Mouse (Mus musculus): ENCODE data around the gene Tmem156.
A peak's percentile ranks its signal among the peaks of the same experiment; 100 is the strongest.

Tmem156 gene

GRCm38 (mm10) chr5:65047285-65047855 is 44.6 kb downstream of the Tmem156 start:
- no peak for DNase-seq (ENCODE audit: low spot score in 2 of 2)

DNA sequence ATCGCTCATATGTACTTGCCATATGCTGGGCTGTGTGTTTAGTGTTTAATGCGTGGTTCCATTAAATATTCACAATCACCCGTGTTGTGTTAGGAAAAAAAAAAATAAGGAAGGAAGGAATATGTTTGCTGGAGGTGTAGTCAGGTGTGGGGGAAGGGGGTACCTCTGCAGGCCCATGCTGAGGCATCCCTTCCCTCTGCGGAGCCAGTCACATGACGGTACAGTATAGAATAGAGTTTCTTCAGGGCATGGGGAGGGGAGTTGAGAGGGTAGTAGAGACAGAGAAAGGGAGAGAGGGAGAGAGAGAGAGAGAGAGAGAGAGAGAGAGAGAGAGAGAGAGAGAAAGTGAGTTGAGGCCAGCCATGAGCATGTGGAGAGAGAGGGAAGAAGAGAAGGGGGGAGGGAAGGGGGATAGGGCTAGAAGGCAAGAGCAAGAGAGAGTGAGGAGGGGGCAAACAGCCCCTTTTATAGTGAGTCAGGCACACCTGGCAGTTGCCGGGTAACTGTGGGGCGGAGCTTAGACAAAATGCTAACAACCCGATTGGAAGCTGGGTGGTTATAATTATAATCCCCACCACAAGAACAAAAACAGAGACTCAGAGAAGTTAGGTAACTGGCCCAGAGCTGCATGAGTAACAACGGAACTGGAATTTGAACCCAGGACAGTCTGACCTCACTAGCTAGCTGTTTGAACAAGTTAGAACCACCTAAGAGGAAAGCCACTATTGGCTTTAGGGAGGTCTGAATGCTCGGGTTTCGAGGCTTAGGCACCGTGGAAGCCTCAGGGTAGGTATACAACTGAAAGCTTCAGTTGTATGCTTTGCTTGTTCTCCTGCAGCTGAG is 45.3 kb downstream of the Tmem156 start:
- no peak for DNase-seq (ENCODE audit: low spot score in 2 of 2)

DNA sequence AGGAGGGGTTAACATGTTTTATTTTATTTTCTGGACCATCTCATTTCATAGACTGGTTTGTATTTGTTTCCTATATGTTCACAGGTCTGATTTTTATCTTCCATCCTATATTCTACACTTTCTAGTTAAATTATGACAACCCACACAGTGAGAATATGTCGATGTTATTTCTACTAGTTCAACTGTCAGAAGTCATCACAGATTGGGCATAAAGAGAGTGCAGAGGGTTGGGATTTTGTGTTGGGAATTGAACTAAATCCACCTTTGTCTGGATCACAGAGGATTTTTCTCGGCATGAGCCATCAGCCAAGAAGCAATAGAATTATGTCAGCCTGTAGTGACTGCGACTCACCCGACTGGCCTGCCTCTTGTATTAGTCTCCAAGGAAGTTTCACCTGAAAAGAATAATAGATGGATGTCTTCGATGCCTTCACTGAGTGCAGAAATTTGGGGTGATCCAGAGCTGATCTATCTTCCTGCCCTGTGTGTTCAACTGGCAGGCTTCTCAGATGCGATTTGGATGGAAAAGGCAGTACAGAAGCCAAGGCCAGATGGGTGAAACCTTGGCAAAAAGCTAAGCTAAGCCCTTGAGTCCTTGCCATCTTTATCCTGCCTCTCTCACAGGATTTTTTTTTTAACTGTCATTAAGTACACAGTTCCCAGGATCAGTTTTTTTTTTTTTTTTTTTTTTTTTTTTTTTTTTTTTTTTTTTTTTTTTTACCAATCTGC is 46.1 kb downstream of the Tmem156 start:
- DNase-seq (ENCODE audit: low spot score in 2 of 2), result no peak

DNA sequence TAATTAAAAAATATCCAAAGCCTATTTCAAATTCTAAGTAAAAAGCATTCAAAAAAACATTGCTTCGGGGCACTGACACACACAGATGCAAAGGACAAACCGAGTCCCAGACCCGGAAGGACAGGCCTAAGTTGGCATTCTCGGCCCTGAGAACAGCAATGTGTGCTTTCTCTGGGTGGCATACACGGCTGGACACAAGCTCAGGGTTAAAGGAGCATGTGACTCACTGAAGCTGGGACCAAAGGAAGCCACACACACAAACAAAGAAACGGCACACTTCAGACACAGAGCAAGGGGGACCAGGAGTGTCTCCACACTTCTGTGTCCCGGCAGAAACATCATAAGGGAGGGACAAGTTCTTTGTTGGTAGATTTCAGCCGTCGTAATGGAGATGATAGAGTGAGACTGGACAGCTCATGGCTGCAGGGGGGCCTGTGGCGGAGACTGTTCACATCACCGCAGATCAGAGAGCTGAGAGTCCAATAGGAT is 48.5 kb downstream of the Tmem156 start:
- DNase-seq (ENCODE audit: low spot score in 2 of 2), result no peak

DNA sequence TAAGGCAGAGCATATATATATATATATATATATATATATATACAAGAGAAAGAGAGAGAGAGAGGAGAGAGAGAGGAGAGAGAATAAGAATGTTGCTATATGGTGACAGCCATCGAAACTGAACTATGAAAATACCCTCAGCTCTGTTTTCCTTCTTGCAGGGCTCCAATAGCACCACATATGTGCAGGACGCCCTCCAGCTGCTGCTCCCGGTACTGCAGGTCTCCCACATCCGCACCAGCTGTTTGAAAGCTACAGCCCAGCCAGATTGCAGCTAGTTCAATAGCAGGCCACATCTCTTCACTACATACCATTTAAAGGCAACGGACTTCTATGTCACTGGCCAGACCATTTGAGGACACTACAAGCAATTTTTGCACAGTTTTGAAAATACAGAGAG is 51.5 kb downstream of the Tmem156 start:
- no peak for DNase-seq (ENCODE audit: low spot score in 2 of 2)

- peak in 1 of 2 experiments; percentile 22 for DNase-seq (ENCODE audit: low spot score in 2 of 2)
Observed at GRCm38 (mm10) chr5:65038811-65039571, 52.9 kb downstream of the Tmem156 start.

DNA sequence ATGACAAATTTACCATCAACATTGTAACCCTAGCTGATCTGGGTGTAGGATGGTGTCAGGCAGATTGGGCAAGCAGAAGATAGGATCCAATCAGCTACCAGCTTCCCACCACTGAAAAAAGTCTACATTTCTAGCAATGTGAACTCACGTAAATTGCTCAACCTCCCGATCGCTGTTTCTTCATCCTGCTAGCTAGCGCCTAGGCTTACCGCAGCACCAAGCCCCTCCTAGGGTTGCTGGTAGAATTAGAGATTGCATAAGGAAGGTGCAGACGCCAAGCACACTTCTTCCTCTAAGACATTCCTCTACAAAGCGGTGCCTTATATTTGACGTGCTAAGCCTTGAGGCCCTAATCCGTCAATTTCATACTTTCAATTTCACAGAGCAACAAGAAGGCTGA is 53.6 kb downstream of the Tmem156 start:
- no peak for DNase-seq (ENCODE audit: low spot score in 2 of 2)

GRCm38 (mm10) chr5:65036597-65036996 is 55.3 kb downstream of the Tmem156 start:
- no peak for DNase-seq (ENCODE audit: low spot score in 2 of 2)

GRCm38 (mm10) chr5:65028019-65028418 is 63.9 kb downstream of the Tmem156 start:
- no peak for DNase-seq (ENCODE audit: low spot score in 2 of 2)

DNA sequence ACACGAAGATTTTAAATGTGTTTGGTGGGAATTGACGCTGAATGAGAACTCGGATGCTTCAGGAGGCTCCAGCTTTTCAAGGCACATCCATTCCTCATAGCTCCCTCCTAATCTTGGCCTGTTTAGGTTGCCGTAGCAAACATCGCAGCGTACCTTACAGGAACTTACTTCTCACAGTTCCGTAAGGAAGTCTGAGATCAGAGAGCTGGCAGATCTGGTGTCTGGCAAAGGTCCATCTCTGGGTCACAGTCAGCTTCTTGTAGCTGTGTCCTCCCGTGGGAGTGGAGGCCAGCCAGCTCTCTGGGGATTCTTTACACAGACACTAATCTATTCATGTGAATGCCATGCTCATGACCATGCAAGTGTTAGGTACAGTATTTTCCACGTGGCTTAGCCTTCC is 65.2 kb downstream of the Tmem156 start:
- no peak for DNase-seq (ENCODE audit: low spot score in 2 of 2)

- DNase-seq (ENCODE audit: low spot score in 2 of 2), result no peak
Observed at GRCm38 (mm10) chr5:65025916-65026315, 66.0 kb downstream of the Tmem156 start.

DNA sequence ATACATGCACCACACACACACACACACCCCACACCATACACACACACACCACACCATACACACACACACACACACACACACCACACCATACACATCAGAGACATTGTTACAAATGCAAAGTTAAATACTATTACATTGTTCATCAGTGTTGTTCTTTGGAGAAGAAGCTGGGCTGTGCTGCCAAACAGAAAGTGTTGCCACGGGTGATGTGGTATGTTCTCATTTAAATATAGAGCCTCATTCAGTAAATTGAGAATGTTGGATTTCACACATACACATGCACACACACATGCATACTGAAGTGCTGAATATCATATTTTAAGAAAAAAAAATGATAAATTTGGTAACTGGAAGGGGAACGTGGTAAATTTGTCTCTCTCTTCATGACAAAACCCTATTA is 67.3 kb downstream of the Tmem156 start:
- DNase-seq (ENCODE audit: low spot score in 2 of 2), result no peak

DNA sequence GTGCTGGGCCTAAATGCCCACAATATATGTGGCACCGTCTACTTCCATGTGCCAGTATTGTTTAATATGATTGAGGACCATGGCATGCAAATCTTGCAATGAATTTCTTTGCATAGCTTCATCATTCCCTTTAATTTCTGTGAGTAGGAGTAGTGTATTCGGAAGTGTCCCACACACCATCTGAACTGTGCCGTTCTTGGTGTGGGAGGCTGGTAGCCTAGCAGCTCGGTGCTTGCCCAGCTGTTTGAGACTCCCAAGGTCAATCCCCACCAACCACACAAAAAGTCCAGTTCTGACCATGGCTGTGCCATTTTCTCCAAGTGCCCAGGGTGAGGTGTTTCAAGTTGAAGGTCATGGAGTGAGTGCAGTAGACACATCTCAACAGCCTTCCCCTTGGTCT is 69.9 kb downstream of the Tmem156 start:
- DNase-seq (ENCODE audit: low spot score in 2 of 2), result no peak

- DNase-seq (ENCODE audit: low spot score in 2 of 2), result no peak
Observed at GRCm38 (mm10) chr5:65019823-65020222, 72.1 kb downstream of the Tmem156 start.

DNA sequence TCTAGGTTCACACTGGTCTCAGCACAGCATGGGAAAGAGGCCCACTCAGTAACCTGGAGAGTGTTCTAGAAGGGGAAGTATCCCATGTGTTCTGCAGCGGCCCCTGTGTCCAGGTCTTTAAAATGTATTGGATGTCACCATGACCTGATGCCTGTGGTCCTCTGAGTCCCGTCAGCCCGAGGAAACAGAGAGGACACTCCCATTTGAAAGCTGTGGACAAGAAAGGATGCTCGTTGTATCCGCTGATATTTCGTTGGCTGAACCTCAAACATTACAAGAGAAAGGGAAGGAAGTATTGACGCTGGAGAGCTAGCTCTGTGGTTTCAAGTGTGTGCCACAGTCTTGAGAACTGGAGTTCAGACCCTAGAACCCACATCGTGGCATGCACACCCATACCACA is 72.8 kb downstream of the Tmem156 start:
- DNase-seq (ENCODE audit: low spot score in 2 of 2), result no peak

DNA sequence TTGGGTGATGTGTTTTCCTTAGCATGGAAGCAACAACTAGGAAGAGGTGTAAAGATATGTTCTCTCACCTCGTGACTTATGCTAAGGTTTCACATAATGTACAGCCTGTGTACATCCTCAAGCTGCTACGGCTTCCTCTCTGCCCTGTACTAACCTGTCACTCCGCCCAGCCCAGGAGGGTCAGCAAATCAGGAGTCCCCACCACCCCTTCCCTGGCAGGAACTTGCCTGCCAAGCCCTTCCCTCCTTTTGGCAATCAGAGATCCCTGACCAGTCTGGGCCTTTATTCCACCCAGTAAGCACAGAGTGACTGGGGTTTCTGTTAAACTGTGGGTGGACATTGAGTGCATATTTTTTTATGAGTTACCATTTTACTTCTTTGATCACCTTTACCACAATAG is 76.4 kb downstream of the Tmem156 start:
- DNase-seq (ENCODE audit: low spot score in 2 of 2), result no peak

DNA sequence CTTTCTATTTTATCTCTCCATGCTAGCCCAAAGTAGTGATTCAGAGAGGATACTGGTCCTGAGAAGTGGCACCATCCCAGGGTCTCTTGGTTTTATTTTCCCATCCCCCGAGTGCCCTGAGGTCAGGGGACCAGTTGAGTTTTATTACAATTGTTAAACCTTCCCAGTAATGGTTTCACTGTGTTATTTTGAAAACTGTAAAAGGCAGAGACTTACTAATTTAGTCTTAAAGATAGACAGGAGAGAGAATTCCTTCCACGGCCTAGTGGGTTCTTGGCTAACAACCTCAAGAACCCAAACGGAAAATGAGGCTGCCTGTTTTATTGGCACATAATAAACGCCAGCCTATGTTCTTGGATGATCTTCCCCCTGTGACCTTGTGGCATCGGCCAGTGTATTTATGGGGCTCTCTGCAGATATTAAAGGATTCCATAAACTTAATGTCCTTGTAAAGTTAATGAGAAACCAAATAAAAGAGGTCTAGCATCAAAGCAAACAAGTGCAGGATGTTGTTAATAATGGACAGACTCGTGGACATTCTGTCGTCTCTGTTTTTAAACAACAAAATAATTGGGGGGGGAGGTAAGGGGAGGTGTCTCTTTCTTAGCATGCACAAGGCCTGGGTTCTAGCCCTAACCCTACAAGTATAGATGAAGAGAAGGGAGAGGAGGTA is 79.9 kb downstream of the Tmem156 start:
- DNase-seq (ENCODE audit: low spot score in 2 of 2), result no peak

GRCm38 (mm10) chr5:65006011-65006491 is 85.9 kb downstream of the Tmem156 start:
- DNase-seq (ENCODE audit: low spot score in 2 of 2), result no peak

DNA sequence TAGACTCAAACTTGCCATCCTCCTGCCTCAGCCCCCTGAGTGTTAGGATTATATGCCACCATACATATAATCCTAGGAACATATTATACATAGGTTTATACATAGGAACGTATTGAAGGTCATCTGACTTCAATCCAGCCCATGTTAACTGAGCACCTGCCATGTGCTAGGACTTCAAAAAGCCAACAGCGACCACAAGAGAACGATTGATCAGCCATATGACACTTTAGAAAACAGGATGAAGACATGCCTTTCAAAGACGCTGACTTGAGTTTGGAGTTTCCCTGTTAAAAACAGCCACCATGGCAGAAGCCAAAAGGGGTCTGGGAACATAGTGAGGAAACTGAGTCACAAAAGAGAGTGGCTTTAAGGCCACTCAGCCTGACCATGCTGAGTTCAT is 86.7 kb downstream of the Tmem156 start:
- DNase-seq (ENCODE audit: low spot score in 2 of 2), result no peak

Data from urinary bladder, postnatal 4 days (tissue).